Mouse (Mus musculus) hindbrain, embryonic 16.5 days (tissue): ENCODE results near the gene Rnf41. TPM values are rescaled to one million over a fixed set of nuclear protein-coding genes. Genes with fewer than 3 reads are reported as not detected.
A peak's percentile ranks its signal among the peaks of the same experiment; 100 is the strongest.

ENCODE experiments used
- ATAC-seq: fragments of 200-750 bp; cut with Nextera tagmentation; 2 replicates; pipeline ENCODE4 v1.8.0; 2017; ENCODE audit warnings: moderate TSS enrichment, moderate library complexity
- H3K27ac ChIP-seq: fragments of 300-500 bp; sonication (generic); 2 replicates; pipeline ENCODE4 v1.5.1; 2014; ENCODE audit warnings: low read depth, mild to moderate bottlenecking, control low read depth, low read length, moderate library complexity
- H3K27me3 ChIP-seq: fragments of 300-500 bp; sonication (generic); replicated peaks from 2 replicates; pipeline ENCODE4 v1.6.1; 2014; ENCODE audit warnings: low read length; ENCODE audit not compliant: control insufficient read depth, insufficient read depth
- H3K36me3 ChIP-seq: fragments of 300-500 bp; sonication (generic); 2 replicates; pipeline ENCODE4 v1.6.1; 2014; ENCODE audit warnings: mild to moderate bottlenecking, low read length, moderate library complexity, mixed read lengths; ENCODE audit not compliant: control insufficient read depth, insufficient read depth
- H3K4me1 ChIP-seq: fragments of 300-500 bp; sonication (generic); 2 replicates; pipeline ENCODE4 v1.6.1; 2014; ENCODE audit warnings: low read depth, low read length; ENCODE audit not compliant: control insufficient read depth, insufficient read depth
- H3K4me2 ChIP-seq: fragments of 300-500 bp; sonication (generic); 2 replicates; pipeline ENCODE4 v1.6.1; 2014; ENCODE audit warnings: mild to moderate bottlenecking, low read length, control low read depth, moderate library complexity
- H3K4me3 ChIP-seq: fragments of 300-500 bp; sonication (generic); 2 replicates; pipeline ENCODE4 v1.5.1; 2014; ENCODE audit warnings: mild to moderate bottlenecking, low read length, control low read depth, moderate library complexity
- H3K9ac ChIP-seq: fragments of 300-500 bp; sonication (generic); 2 replicates; pipeline ENCODE4 v1.6.1; 2014; ENCODE audit warnings: low read depth, mild to moderate bottlenecking, control low read depth, low read length, moderate library complexity
- H3K9me3 ChIP-seq: fragments of 300-500 bp; sonication (generic); 2 replicates; pipeline ENCODE4 v1.6.1; 2014; ENCODE audit warnings: mild to moderate bottlenecking, low read length, moderate library complexity; ENCODE audit not compliant: control insufficient read depth
- WGBS: fragments of 180-500 bp; shearing (Covaris S2); extraction: QIAGEN DNeasy Blood & Tissue Kit; methylation state at CpG from one replicate; pipeline ENCODE4 v1.1.7; 2014; 5-methylcytosine and 5-hydroxymethylcytosine counted together
- polyA plus RNA-seq: library from polyadenylated mRNA; unstranded; fragments of >200 nt; fragmentation: Nextera tagmentation; extraction: Ambion mirVana; gene quantifications from 2 replicates; pipeline ENCODE4 v1.2.1, GENCODE M21; 2015

Rnf41 gene
- polyA plus RNA-seq, 1 experiment from 2014 or later = 98.3 TPM

DNA sequence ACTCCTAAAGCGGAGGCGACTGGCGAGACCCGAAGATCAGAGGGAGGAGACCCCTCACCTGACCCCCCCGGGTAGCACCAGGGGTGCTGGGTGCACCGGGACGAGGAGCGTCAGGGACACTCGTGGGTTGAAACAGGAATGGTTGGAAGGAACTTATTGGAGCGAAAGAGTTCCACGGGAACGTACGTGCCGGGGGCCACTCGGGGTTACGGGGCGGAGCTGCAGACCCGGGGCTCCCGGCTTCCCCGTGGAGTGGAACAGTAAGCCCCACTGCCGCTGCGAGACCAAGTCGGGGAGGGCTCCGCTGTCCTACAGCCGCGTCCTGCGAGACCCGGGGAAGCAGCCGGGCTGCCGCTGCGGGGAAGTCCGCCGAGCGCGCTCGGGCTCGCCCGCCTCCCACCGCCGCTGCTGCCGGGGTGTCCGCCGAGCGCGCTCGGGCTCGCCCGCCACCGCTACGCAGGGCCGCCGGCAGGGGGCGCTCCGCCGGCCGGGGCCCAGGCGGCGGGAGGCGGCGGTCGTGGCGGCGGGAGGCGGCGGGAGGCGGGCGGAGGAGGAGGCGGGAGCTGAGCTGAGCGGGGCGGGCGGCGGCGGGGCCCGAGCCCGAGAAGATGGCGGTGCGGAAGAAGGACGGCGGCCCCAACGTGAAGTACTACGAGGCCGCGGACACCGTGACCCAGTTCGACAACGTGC is 47.4 kb downstream of the Rnf41 start, which contains the start of gene Smarcc2:
Gene Smarcc2, plus strand, starts transcription at position 530 of the 690 bp plus-strand sequence.
- 0% methylated on average over 44 of the region's 86 CpGs for WGBS
- Histone ChIP-seq H3K27me3 (no peaks in the 10 kb centered on the region), H3K4me2 (peak within 1 kb of the TSS; percentile 85), H3K4me3 (peak within 1 kb of the TSS; percentile 95), H3K27ac (peak within 1 kb of the TSS; percentile 98), H3K36me3 (peaks cover 13% of the 10 kb centered on the region), H3K4me1 (peaks cover 10% of the 10 kb centered on the region), H3K9me3 (no peaks in the 10 kb centered on the region), H3K9ac (peak within 1 kb of the TSS; percentile 99)
- peak; percentile 84 for ATAC-seq

GRCm38 (mm10) chr10:128459409-128460269 is 48.2 kb downstream of the Rnf41 start:
- peak; percentile 51 for ATAC-seq
- Histone ChIP-seq H3K36me3 (peaks cover 21% of the 10 kb centered on the region), H3K4me2 (peak overlapping the region; percentile 85), H3K27me3 (no peaks in the 10 kb centered on the region), H3K27ac (peak overlapping the region; percentile 98), H3K9me3 (no peaks in the 10 kb centered on the region), H3K4me1 (peaks cover 10% of the 10 kb centered on the region), H3K4me3 (peak overlapping the region; percentile 95), H3K9ac (peak overlapping the region; percentile 99)
- under 1% methylated on average over 13 of the region's 67 CpGs for WGBS

GRCm38 (mm10) chr10:128460270-128460630 is 48.8 kb downstream of the Rnf41 start:
- Histone ChIP-seq H3K4me2 (peak overlapping the region; percentile 85), H3K9ac (peak overlapping the region; percentile 99), H3K9me3 (no peaks in the 10 kb centered on the region), H3K36me3 (peaks cover 26% of the 10 kb centered on the region), H3K27ac (peak overlapping the region; percentile 98), H3K4me3 (peak overlapping the region; percentile 95), H3K27me3 (no peaks in the 10 kb centered on the region), H3K4me1 (peaks cover 10% of the 10 kb centered on the region)
- 1% methylated on average over 5 of the region's 5 CpGs for WGBS
- no peak for ATAC-seq

- Histone ChIP-seq H3K9me3 (no peaks in the 10 kb centered on the region), H3K36me3 (peaks cover 62% of the 10 kb centered on the region), H3K27me3 (no peaks in the 10 kb centered on the region), H3K4me3 (no peak overlapping the region), H3K9ac (no peak overlapping the region), H3K4me2 (no peak overlapping the region), H3K4me1 (no peaks in the 10 kb centered on the region), H3K27ac (no peak overlapping the region)
- WGBS = 90% methylated on average over 12 of the region's 12 CpGs
- no peak for ATAC-seq
These were observed 62.9 kb downstream of the Rnf41 start for GRCm38 (mm10) chr10:128474366-128474765.

DNA sequence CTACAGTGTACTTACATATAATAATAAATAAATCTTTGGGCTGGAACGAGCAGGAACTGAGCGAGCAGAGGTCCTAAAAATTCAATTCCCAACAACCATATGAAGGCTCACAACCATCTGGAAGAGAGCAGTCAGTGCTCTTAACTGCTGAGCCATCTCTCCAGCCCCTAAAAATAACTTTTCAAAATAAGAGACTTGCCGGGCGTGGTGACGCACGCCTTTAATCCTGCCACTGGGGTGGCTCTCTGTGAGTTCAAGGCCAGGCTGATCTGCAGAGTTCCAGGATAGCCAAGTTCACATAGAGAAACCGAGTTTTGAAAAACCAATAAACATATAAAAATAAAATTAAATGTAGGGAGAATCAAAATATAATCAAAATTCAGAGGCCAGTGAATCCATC is 74.9 kb downstream of the Rnf41 start:
- ATAC-seq = no peak
- Histone ChIP-seq H3K36me3 (peaks cover 71% of the 10 kb centered on the region), H3K4me2 (no peak overlapping the region), H3K27ac (no peak overlapping the region), H3K4me3 (no peak overlapping the region), H3K9me3 (no peaks in the 10 kb centered on the region), H3K9ac (no peak overlapping the region), H3K4me1 (peaks cover 10% of the 10 kb centered on the region), H3K27me3 (no peaks in the 10 kb centered on the region)
- 91% methylated on average over 7 of the region's 7 CpGs for WGBS

- no peak overlapping the region for H3K9ac ChIP-seq
- 86% methylated on average over 22 of the region's 22 CpGs for WGBS
- H3K27ac ChIP-seq = 0 out of 2 replicates have a peak overlapping the region, but pooled peaks have one; percentile 5
- peaks cover 22% of the 10 kb centered on the region for H3K4me1 ChIP-seq
- ATAC-seq = no peak
- no peaks in the 10 kb centered on the region for H3K9me3 ChIP-seq
- no peaks in the 10 kb centered on the region for H3K27me3 ChIP-seq
- H3K4me3 ChIP-seq = no peak overlapping the region
- no peak overlapping the region for H3K4me2 ChIP-seq
- H3K36me3 ChIP-seq = peaks cover 58% of the 10 kb centered on the region
These were observed 76.6 kb downstream of the Rnf41 start for GRCm38 (mm10) chr10:128487861-128488712.

GRCm38 (mm10) chr10:128488776-128489175 is 77.3 kb downstream of the Rnf41 start:
- ATAC-seq = no peak

DNA sequence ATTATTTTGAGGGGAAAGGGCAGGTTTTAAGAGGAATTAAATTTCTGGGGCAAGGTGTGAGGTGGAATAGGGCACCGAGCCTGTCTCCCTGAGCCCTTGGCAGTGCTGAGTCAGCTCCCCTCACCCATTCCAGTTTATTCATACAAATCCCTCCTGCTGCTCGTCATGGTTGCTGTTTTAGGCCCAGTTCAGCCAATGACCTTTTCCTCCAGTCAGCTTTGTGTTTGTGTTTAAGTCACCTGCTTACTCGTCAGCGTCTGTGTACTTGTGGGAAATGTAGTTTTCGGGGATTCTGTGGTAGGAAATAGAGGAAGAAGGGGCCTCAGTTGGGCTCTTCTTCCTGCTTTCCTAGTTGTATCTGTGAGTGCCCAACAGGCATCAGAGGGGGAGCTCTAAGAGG is 77.9 kb downstream of the Rnf41 start:
- no peaks in the 10 kb centered on the region for H3K27me3 ChIP-seq
- peak overlapping the region; percentile 32; the same call in 1 of the 2 replicates for H3K27ac ChIP-seq
- H3K36me3 ChIP-seq = peaks cover 45% of the 10 kb centered on the region
- no peak overlapping the region for H3K4me2 ChIP-seq
- H3K4me3 ChIP-seq = no peak overlapping the region
- H3K4me1 ChIP-seq = peaks cover 22% of the 10 kb centered on the region
- no peak for ATAC-seq
- WGBS = 64% methylated on average over 5 of the region's 5 CpGs
- no peak overlapping the region for H3K9ac ChIP-seq
- no peaks in the 10 kb centered on the region for H3K9me3 ChIP-seq

More at GRCm38 (mm10) chr10:128488776-128489175, 77.3 kb downstream of the Rnf41 start:
- Histone ChIP-seq H3K9me3 (no peaks in the 10 kb centered on the region), H3K36me3 (peaks cover 51% of the 10 kb centered on the region), H3K4me3 (no peak overlapping the region), H3K9ac (no peak overlapping the region), H3K27me3 (no peaks in the 10 kb centered on the region), H3K4me1 (peaks cover 22% of the 10 kb centered on the region), H3K27ac (no peak overlapping the region), H3K4me2 (no peak overlapping the region)
- WGBS = 67% methylated on average over 4 of the region's 4 CpGs
